Mouse (Mus musculus) liver, postnatal 0 days (tissue): ENCODE data around the gene Spred2.
A peak's percentile ranks its signal among the peaks of the same experiment; 100 is the strongest.

Source experiments
- CTCF ChIP-seq: sonication (generic); IDR thresholded peaks from 2 replicates; pipeline ENCODE4 v1.5.1; 2016; ENCODE audit warnings: antibody characterized with exemption, low read depth
- EP300 ChIP-seq: IDR thresholded peaks from 2 replicates; pipeline ENCODE4 v1.6.1; 2016; ENCODE audit warnings: antibody characterized with exemption, low read depth, mild to moderate bottlenecking

DNA sequence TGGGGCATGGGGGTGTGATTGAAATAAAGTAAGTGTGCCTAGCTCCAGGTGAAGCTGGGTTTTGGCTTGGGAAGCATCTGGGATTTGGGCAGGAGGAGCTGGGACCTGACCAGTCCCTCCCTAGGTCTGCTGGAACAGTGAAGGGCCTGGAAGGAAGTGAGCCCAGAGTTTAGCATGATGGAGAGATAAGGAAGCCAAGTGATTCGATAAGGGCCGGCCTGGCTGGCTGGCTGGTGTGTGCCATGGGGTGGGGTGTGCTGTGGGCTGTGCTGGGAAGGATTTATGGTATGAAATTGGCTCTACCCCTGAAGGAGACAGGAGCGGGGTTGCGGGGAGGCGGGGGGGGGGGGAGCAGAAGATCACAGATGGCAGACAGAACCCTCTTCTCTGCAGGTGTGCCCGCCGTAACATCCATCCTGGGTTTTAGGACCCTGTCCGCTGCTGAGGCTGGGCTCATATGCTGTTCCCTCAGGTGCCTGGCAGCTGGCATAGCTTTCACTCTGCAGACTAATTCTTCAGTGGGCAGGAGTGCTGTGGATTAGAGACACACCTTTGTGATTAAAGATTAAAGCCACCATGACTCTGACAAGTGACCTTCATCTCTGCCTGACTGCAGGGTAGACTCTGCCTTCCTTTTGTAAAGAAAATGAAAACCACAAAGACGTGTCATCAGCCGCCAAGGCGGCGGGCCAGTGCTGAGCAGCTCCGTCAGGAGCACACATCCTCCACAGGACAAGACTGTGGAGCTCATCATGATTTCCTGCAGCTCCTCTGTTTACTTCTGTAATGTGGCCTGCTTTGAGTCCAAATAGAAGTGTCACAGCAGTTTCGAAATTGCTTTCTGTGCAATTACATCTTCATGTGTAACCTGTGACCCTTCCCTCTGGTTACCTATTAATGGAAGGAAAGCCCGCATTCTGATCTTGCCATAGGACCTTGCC lies 68.4 kb downstream of the Spred2 start:
- TF ChIP-seq CTCF (no peak), EP300 (peak; percentile 43)
